Mouse (Mus musculus) stomach, postnatal 0 days (tissue): Measurements from ENCODE around the gene Rell1.

Source experiments
- CTCF ChIP-seq: IDR thresholded peaks from 2 replicates; pipeline ENCODE4 v1.5.1; 2016; ENCODE audit warnings: antibody characterized with exemption, low read depth, mild to moderate bottlenecking, moderate library complexity
- EP300 ChIP-seq: optimal IDR thresholded peaks from 2 replicates; pipeline ENCODE3; 2016; ENCODE audit warnings: antibody characterized with exemption

- TF ChIP-seq CTCF (no peak), EP300 (no peak)
These were observed 82.4 kb downstream of the Rell1 start for GRCm38 (mm10) chr5:63886292-63886691.
